Mouse (Mus musculus): ENCODE measurements around the gene Elavl1. TPM values are rescaled to one million over a fixed set of nuclear protein-coding genes. Genes with fewer than 3 reads are reported as not detected.

Gene Elavl1
- total RNA-seq, 2 experiments from 2014 or later, result 73.3 to 77.0 TPM

DNA sequence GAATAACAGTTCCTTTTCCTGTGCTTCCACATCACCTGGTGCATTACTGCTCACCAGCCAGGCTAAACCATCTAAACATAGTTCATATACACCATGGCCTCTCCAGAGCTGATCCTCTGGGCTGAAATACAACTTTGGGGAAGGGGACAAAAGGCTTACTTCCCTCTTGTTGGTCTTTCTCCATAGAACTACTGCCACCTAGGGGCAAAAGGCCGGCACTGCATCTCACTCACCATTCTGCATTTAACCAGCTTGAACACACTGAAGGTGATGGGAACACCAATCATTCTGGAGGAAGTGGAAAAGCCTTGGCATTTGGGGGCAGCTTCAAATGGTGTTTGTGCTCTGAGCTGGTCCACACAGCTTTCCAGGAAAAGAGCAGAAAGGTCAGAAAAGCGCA, 2.7 kb downstream of the Elavl1 start:
- peak; percentile 80 to 82 for DNase-seq (ENCODE audit: low spot score in 2 of 2)

DNA sequence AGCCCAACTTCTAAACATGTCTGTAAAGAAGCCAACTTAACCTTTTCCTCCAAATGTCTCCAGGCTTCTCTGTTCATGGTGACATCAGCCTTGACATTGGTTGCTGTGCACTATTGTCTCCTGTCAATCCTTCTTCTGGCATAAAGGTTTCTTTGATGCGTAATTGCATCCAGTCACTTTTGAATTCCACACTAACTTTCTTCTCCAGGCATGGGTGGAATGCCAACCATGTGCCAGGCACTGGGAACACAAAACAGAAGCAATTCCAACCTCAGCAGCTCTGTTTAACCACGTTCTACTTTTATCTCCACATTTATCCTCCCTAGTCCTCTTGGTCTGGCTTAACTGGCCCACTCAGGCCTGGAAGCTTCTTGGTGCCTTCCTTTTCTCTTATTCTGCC, 4.2 kb downstream of the Elavl1 start:
- DNase-seq (ENCODE audit: low spot score in 2 of 2), result no peak

GRCm38 (mm10) chr8:4320404-4320803, 4.8 kb downstream of the Elavl1 start:
- DNase-seq (ENCODE audit: low spot score in 2 of 2), result no peak

DNA sequence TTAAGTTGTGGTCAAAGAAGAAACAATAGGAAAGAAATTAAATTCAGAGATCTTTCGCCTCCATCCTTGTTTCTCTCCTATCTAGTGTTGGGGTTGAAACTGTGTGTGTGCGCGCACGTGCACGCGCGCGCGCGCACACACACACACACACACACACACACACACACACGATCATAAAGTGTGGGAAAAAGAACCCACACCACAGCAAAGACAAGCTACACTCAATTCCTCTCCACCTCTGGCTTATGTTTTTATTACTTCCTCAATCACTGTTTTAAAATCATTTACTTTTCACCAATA, 5.7 kb downstream of the Elavl1 start:
- no peak for DNase-seq (ENCODE audit: low spot score in 2 of 2)

GRCm38 (mm10) chr8:4318796-4319572, 6.2 kb downstream of the Elavl1 start:
- no peak for DNase-seq (ENCODE audit: low spot score in 2 of 2)

DNA sequence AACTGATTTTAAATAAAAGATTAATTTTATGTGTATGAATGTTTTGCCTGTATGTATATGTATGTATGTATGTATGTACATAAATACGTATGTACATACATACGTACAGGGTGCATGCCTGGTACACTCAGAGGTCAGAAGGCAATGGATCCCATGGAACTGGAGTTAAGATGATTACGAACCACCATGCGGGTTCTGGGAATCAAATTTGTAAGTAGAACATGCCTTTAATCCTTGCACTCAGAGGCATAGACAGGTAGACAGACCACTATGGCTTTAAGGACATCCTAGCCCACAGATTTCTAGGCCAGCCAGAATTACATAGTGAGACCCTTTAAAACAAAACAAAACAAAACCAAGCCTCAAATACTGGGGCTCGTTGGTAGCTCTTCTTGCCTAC, 7.1 kb downstream of the Elavl1 start:
- DNase-seq (ENCODE audit: low spot score in 2 of 2), result no peak

DNA sequence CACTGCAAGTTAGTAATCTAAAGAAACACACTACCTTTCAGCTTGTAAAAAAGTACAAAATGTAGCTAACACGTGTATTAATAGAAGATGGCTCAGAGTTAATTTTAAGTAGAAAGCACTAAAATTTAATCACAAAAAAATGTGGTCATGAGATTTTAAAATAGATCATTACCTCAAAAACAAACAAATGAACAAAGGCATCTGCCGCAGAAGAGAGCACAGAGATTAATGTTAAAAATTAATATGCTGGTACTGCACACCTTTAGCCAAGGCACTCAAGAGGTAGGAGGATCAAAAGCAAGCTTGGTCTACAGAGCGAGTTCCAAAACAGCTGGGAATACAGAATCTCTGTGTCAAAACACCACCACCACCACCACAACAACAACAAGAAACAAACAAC, 10.4 kb downstream of the Elavl1 start:
- DNase-seq (ENCODE audit: low spot score in 2 of 2), result no peak

DNA sequence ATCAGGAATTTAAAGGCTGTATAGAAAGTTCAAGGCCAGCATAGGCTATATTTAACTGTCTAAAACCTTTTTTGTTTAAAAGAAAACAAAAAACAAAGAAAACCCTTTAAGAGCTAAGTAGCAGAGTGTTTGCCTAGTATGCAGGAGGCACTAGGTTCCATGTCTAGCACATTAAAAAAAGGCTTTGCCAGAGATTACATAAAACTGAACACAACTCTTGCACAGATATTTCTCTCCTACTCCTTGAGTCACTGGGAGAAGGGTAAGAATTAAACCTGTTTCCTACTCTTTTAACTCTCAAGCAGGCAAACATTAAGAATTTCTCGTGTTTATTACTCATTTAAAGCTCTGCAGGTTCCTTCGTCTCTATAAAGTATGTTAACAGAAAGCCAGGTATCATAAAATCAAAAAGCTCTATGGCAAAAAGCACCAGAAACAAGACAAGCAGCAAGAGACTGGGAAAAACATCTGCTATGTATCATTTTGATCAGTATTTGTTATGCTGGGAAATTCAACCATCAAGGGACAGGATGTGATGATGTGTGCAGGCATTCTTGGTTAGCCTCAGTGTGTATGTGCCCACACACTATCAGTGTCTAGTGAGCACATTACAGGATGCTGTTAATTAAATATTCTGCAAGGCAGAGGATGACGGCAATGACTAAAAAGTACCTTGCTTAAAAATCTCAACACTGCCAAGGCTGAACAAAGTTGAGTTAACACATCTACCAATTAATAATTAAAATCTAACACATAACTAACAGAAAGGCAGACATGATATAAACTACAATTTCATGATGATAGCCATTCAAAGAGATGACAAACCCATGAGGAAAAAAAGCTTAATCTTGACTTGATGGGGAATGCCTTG, 11.7 kb downstream of the Elavl1 start:
- no peak for DNase-seq (ENCODE audit: low spot score in 2 of 2)

DNA sequence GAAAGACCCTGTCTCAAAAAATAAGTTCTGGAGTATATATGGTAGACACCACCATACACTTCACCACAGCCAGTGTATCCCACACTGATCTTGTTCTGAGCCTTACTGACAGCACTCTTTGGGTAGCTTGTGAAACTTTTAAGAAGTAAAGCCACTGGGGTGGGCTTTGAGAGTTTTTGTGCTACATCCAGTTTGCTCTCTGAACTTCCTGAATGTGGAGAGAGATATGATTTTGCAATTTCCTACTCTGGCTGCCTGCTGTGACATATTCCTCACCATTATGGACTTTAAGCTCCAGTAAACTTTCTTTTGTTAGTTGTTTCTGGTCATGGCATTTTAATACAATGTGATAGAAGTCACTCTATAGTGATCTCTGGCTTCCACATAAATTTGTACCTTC, 13.1 kb downstream of the Elavl1 start:
- no peak for DNase-seq (ENCODE audit: low spot score in 2 of 2)

GRCm38 (mm10) chr8:4305838-4306237, 19.4 kb downstream of the Elavl1 start:
- DNase-seq (ENCODE audit: low spot score in 2 of 2), result no peak

DNA sequence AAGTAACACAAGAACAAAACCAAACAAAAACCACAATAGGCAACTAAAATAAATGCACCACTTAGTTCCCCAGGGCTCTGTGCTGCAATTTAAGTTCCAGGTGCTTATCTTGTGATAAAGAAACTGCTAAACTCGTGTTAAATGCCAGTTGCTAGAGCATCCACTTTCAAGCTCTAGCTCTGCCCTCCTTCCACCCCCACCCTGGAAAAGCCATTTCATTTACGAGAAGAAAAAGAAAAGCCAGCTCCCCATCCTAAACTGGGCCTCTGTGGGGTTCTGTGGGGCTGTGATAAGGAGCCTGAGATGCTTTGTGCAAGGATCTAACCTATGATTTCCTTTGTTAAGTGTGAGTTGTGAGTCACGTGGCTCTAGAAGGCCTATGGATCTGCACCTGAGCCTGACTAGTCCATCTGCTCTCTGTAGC, 21.1 kb downstream of the Elavl1 start:
- DNase-seq (ENCODE audit: low spot score in 2 of 2), result no peak

GRCm38 (mm10) chr8:4297822-4298221, 27.4 kb downstream of the Elavl1 start:
- DNase-seq (ENCODE audit: low spot score in 2 of 2), result no peak

DNA sequence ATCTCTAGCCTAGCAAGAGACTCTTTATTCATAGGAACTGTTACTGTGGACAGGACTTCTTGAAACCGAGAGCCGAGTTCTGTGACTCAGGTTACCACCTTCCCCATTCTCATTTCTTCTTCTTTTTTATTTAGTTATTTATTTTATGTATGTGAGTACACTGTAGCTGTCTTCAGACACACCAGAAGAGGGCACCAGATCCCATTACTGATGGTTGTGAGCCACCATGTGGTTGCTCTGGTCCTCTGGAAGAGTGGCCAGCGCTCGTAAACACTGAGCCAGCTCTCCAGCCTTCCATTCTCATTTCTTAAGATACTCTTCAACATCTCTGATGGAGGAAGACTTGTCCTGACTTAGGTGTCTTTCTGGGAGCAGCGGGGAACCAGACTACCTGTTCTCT, 32.5 kb downstream of the Elavl1 start:
- DNase-seq (ENCODE audit: low spot score in 2 of 2), result no peak

DNA sequence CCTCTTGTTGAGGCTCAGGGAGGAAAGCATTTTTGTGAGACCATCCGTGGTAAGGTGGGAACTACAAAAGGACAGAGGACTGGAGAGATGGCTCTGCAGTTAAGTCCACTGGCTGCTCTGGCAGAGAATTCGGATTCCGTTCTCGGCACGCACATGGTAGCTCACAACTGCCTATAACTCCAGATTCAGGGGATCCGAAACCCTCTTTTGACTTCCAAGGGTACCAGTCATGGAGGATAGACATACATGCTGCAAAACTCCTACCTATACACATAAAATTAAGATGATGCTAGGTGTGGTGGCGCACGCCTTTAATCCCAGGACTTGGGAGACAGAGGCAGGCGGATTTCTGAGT, 49.1 kb downstream of the Elavl1 start:
- no peak for DNase-seq (ENCODE audit: low spot score in 2 of 2)

GRCm38 (mm10) chr8:4275275-4276110, 49.7 kb downstream of the Elavl1 start, which contains the start of gene Timm44:
Timm44 (minus strand) TSS chr8:4275913.
- peak; percentile 98 for DNase-seq (ENCODE audit: low spot score in 2 of 2)

GRCm38 (mm10) chr8:4269609-4270008, 55.6 kb downstream of the Elavl1 start:
- no peak for DNase-seq (ENCODE audit: low spot score in 2 of 2)

DNA sequence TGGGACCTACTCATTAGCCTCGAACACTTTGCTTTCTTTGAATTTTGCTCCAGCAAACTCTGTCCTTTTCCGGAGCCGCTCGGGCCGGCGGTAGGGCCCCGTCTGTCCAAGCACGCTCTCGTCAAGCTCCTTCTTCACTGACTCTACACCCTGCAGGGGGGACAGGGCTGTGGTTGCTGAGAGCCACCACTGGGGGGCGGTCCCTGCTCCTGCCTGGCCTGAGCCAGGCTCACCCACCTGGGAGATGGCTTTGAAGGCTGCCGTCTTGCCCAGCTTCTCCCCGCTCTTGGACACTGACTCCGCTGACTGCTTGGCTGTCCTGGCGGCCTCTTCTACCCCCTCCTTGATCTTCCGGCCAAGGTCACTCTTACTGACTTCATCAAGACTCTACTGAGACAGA, 57.6 kb downstream of the Elavl1 start:
- DNase-seq (ENCODE audit: low spot score in 2 of 2), result no peak

- DNase-seq (ENCODE audit: low spot score in 2 of 2), result no peak
Observed at GRCm38 (mm10) chr8:4265160-4265914, 59.9 kb downstream of the Elavl1 start.

DNA sequence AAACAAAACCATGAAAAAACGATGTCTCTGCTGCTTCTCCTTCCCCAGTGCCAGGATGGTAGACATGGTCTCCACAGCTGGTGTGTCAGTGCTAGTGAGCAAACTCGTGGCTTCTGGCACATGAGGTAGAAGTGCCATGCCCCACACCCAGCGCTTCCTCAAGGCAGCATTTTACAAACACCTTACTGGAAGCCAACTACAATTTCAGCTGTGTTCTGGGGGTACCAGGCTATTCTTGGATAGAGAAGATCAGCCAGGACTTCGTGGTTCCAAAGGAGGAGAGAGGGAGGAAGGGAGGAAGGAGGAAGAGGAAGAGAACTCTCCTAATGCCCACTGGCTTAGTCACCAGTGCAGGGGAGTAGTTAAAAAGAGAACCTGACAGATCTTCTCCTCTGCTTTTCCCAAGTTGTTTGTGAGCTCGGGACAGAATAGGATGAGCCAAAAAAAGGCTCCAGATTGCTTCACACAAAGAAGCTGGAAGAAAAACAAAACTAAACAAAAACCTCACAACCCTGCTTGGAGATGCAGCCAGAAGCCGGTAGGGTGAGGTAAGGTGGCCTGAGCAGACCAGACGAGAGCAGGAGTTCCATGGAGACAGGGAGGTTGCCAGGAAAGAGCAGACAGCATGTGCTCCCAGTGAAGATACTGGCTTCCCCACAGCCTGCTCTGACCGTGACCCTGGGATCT, 62.0 kb downstream of the Elavl1 start:
- DNase-seq (ENCODE audit: low spot score in 2 of 2), result peak in 1 of 2 experiments; percentile 26

DNA sequence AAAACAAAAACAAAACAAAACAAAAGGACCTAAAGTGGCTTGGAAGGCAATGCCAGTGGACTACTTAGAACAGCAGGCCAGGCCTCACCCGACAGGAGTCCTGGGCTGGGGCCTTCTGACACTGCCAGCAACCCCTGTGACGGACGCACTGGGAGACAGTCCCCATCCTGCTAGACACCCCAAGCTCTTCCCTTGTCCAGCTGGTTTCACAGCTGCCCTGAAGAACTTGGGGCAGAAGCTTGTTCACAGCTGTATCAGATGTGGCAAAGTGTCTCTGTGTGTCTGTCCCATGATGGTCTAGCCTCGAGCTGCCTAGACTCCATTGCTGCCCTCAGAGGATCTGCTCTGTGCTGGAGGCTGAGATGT, 65.4 kb downstream of the Elavl1 start:
- no peak for DNase-seq (ENCODE audit: low spot score in 2 of 2)
